Comparison of ENCODE assay signal across 7 mouse cellular contexts in the genomic region with DNA sequence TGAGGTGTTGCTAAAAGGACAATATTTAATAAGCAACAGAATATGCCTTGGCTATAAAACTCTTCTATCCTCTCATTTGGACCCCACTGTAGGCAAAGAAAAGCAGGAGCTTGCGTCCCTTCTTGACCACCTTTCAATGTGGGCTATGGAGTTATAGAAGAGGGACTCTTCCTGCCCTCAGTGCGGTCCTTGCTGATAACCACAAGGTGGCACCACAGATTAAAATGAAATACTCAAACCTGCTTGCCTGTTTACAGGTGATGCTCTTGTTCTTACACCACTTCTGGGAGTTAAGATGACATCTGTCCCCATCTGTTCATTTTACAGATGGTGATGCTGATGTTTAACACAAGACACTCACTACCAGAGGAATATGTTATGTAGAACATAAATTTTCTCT.
DNase-seq lines count a peak whose midpoint lies in the region; ATAC-seq and TF ChIP-seq lines count a peak whose summit lies in the region.

No protein-coding gene starts in this region.

- peak; percentile 60; the same call in 1 of the 2 replicates for TF ChIP-seq CTCF in kidney, adult 2 months (conservative IDR thresholded peaks at IDR 0.05; ENCODE audit: insufficient read depth, insufficient read length, low read depth, low read length)
- peak; percentile 35 for TF ChIP-seq CTCF in E14TG2a.4 (conservative IDR thresholded peaks at IDR 0.05; ENCODE audit: low read length)

- H3K4me3 ChIP-seq in kidney, adult 2 months (ENCODE audit: insufficient read depth, low read depth, low read length), result no peak overlapping the region
- no peak overlapping the region for H3K4me3 ChIP-seq in kidney, embryonic 16.5 days (ENCODE audit: low read length)
- no peak overlapping the region for H3K4me3 ChIP-seq in E14TG2a.4 (replicated peaks; ENCODE audit: low read length)

- H3K9ac ChIP-seq in kidney, embryonic 16.5 days (replicated peaks; ENCODE audit: low read length), result no peak overlapping the region

- H3K4me2 ChIP-seq in kidney, embryonic 16.5 days (replicated peaks; ENCODE audit: low read depth, low read length), result no peak overlapping the region

- DNase-seq in kidney, adult 2 months, result peak; percentile 59
- peak; percentile 68 for DNase-seq in NIH3T3 (ENCODE audit: low read depth)
- peak; percentile 59 for DNase-seq in kidney, adult 9 months
- DNase-seq in urinary bladder, postnatal 10 days (ENCODE audit: low spot score), result no peak
- DNase-seq in spleen, postnatal 14 days (ENCODE audit: low spot score in 2 of 2), result no peak

- H3K4me1 ChIP-seq in kidney, adult 2 months (ENCODE audit: control insufficient read depth, insufficient read depth, low read length), result no peaks in the 10 kb centered on the region
- no peaks in the 10 kb centered on the region for H3K4me1 ChIP-seq in kidney, embryonic 16.5 days (ENCODE audit: insufficient read depth, low read length)
- no peaks in the 10 kb centered on the region for H3K4me1 ChIP-seq in E14TG2a.4 (replicated peaks; ENCODE audit: low read depth, low read length)

- no peaks in the 10 kb centered on the region for H3K9me3 ChIP-seq in kidney, embryonic 16.5 days (ENCODE audit: low read length)
- no peaks in the 10 kb centered on the region for H3K9me3 ChIP-seq in E14TG2a.4 (ENCODE audit: low read length)

- no peak for ATAC-seq in kidney, embryonic 16.5 days (ENCODE audit: low FRiP score, low TSS enrichment)

- no peak overlapping the region for H3K27ac ChIP-seq in kidney, adult 2 months (ENCODE audit: insufficient read depth, low read depth, low read length)
- H3K27ac ChIP-seq in kidney, embryonic 16.5 days (ENCODE audit: low read length), result no peak overlapping the region

- TF ChIP-seq POLR2A in kidney, adult 2 months (IDR thresholded peaks at IDR 0.05; ENCODE audit: low read depth, low read length), result no peak

- H3K27me3 ChIP-seq in kidney, adult 2 months (replicated peaks; ENCODE audit: control insufficient read depth, insufficient read depth, low read length), result no peaks in the 10 kb centered on the region
- no peaks in the 10 kb centered on the region for H3K27me3 ChIP-seq in kidney, embryonic 16.5 days (ENCODE audit: insufficient read depth, low read length)
- no peaks in the 10 kb centered on the region for H3K27me3 ChIP-seq in E14TG2a.4 (ENCODE audit: insufficient read depth, low read length)

- WGBS in kidney, adult 2 months, result 52% methylated on average over 2 of the region's 2 CpGs
- WGBS in kidney, embryonic 16.5 days, result 47% methylated on average over 2 of the region's 2 CpGs

- H3K36me3 ChIP-seq in kidney, adult 2 months (ENCODE audit: control insufficient read depth, insufficient read depth, low read length), result no peaks in the 10 kb centered on the region
- H3K36me3 ChIP-seq in kidney, embryonic 16.5 days (ENCODE audit: insufficient read depth, low read length), result no peaks in the 10 kb centered on the region
- H3K36me3 ChIP-seq in E14TG2a.4 (ENCODE audit: insufficient read depth, low read length), result no peaks in the 10 kb centered on the region

Comparison
In these comparisons a context has a peak if more than half of its experiments do, and no peak if none do; other contexts are left out.
1. DNase-seq: peak in kidney, adult 2 months (single experiment), NIH3T3 (single experiment) and kidney, adult 9 months (single experiment); none in urinary bladder, postnatal 10 days (single experiment) and spleen, postnatal 14 days (0 of 2).